Mouse (Mus musculus): ENCODE data around the gene Tmbim4.
"Not testable (repeated sequence)": the region's sequence is repeated elsewhere in the genome, so short reads cannot be mapped to it uniquely, and the experiment has no call there.

Gene Tmbim4

GRCm38 (mm10) chr10:120197061-120197835 lies 4.1 kb upstream of the Tmbim4 start:
- DNase-seq (ENCODE audit: low spot score in 2 of 2) = peak; percentile 6 to 12

- peak; percentile 66 to 72 for DNase-seq (ENCODE audit: low spot score in 2 of 2)
Measured at GRCm38 (mm10) chr10:120201961-120202402, 592 bp downstream of the Tmbim4 start, which contains the start of gene Irak3. TSS of gene Irak3 (minus strand) at chr10:120202130.

DNA sequence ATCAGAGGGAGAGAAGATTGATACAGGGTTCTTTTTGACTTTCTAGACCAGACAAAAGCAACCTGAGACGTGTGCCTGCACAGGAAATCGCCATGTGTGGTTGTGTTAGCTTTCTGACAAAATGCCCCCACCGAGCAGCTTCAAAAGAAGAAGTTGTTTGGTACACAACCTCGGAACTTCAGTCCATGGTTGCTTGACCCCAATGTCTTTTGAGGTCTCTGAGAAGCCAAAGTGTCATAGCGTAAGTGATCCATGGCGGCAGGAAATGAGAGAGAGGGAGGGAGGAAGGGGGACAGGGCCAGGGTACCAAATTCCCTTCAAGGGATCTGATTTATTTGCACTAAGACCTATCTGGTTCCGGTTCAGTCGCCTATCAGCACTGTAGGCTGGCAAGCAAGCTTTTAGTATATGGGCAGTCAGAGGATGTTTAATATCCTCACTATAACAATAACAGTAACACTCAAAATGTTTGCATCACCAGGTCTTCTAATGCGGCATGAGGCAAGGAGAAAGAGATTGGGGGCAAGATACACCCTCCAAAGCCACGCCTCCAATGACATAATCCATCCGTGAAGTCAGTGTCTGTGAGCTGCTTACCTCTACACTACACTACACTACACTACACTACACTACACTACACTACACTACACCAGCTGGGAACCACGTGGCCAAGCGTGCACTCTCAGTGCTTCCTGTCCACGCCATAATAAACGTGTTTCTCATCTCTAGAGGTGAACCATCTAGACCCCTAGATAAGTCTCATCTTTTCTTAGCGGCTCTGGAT lies 1.3 kb downstream of the Tmbim4 start:
- DNase-seq (ENCODE audit: low spot score in 2 of 2) = no peak

DNA sequence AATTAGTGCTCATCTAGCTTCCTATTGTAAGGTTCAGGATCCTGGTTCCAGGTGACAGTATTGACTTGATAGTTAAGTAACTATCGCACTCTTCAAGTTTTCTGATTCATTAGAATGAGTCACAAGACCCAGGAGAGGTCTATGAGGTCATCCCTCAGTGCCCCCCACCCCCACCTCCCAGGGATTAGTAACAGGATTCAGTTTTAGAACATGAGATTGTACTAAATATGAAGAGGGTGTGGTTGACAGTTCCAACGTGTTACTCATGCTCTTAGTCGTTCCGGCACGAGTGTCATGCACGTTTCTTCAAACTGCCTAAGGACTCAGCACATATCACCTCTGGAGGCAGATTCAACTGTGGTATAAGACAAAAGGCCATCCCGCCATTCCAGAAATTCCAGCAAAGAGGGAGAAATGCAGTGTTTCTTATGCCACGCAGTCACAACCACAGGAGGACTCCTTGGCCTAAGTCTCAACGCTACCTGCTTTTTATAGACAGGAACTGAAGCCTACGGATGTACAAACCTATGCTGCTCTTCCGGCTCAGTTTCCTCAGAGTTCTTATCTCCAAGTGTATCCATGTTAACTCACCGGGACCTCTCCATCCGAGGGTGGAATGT lies 3.3 kb downstream of the Tmbim4 start:
- no peak for DNase-seq (ENCODE audit: low spot score in 2 of 2)

GRCm38 (mm10) chr10:120208015-120208414 lies 6.6 kb downstream of the Tmbim4 start:
- no peak for DNase-seq (ENCODE audit: low spot score in 2 of 2)

DNA sequence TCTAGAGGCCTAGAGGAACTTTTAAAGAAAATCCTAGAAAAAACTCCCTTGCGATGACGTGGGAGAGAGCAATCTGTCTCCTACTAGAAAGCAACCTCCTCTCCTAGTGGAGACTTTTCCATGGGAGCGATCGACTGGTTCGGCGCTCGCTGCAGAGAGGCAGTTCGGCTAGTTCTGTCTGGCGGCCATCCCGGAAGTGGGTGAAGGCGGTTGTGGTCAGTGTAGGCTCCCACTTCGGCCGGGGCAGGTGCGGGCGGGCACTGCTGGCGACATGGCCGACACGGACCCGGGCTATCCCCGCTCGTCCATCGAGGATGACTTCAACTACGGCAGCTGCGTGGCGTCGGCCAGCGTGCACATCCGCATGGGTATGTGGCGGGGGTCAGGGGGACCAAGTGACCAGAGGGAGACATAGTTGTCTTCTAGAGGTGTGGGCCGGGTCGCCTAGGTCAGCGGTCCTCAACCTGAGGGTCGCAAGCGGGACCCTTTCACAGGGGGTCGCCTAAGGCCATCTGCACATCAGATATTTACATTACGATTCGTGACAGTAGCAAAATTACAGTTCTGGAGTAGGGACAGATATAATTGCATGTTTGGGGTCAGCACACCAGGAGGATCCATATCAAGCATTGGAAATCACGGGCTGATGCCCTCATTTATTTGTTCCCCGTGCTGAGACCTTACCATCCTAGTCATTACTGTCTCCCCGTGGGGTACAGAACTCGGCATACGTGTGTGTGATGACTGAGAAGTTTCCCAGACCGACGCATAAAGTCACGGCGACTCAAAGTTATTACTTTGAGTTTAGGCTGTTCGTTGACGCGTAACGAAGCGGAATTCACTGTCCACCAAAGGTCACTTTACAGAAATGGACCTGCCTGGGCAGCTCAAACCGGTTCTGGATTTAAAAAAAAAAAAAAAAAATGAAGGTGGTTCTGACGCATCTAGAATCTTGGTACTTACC lies 7.5 kb downstream of the Tmbim4 start:
- peak; percentile 91 to 92 for DNase-seq (ENCODE audit: low spot score in 2 of 2)

GRCm38 (mm10) chr10:120209539-120209925 lies 8.1 kb downstream of the Tmbim4 start:
- no peak for DNase-seq (ENCODE audit: low spot score in 2 of 2)

DNA sequence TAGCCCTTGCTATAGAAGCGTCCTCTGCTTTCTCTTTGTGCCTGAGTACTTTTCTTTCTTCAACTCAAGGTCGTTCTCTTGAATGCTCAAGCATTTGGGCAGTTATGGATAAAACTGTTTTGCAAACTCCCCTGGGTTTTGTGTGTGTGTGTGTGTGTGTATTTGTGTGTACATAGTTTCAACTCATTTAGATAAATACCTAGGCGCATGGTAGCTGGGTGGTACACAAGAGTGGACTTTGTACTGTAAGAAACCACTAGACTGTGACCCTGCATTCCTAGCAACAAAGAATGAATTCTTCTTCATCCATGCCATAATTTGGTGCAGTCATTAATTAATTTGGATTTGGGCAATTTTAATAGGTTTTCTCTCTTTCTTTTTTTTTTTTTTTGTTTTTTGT lies 8.7 kb downstream of the Tmbim4 start:
- DNase-seq (ENCODE audit: low spot score in 2 of 2) = no peak

DNA sequence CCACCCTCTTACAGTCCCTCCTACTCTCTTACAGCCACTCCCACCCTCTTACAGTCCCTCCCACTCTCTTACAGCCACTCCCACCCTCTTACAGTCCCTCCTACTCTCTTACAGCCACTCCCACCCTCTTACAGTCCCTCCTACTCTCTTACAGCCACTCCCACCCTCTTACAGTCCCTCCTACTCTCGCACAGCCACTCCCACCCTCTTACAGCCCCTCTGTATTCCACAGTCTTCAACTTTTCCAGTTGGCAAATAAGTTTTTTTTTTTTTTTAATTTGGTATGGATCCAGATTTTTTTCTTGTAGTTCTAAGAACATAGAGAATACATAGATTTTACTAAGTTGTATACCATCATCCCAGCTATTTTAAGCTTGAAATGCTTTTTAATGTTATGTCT lies 15.7 kb downstream of the Tmbim4 start:
- DNase-seq (ENCODE audit: low spot score in 2 of 2) = not testable (repeated sequence)

DNA sequence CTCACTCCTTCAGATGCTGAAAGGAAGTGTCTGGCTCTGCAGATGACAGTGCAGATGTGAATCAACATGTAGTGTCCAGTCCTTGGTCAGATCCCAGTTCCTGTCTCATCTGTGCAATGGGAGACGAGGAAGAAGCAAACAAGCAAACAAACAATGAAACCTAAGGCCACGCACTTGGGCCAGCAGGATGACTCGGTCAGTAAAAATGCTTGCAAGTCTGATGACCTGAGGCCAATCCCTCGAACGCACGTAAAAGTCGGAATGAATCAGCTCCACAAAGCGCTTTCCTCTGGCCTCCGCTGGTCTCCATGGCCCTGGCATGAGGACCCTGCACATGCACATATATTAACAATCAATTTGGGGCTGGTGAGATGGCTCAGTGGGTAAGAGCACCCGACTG lies 17.6 kb downstream of the Tmbim4 start:
- no peak for DNase-seq (ENCODE audit: low spot score in 2 of 2)

DNA sequence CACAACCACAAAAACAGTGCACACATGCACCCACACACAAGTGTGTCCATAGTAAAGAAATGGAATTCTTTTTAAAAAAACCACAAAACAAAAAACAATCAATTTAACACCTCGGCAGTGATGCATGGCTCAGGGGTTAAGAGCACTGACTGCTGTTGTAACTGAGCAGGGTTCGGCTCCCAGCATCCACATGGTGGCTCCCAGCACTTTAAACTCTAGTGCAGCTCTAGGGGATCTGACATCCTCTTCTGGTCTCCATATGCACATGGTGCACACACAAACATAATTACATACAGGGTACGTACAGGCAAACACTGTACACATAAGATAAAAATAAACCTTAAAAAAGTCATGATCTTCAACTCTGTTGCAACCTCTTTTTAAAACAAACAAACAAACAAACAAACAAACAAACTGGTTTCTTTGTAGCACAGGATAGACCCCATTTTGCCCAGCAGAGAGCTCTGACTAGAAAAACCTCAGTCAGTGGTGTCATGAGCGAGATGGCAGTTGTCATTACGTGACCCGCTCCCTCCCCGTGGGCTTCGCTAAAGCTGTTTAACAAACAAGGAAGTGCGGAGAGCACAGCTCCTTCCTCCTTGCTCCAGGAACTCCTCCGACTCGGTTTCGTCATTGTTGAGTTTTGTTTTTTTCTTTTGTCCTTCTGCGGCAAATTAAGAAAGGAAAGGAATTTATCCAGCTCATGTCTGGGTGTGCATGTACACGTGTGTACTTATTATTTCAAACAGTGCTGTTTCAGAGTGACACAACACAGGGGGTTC lies 18.4 kb downstream of the Tmbim4 start:
- no peak for DNase-seq (ENCODE audit: low spot score in 2 of 2)

GRCm38 (mm10) chr10:120220776-120221175 lies 19.4 kb downstream of the Tmbim4 start:
- no peak for DNase-seq (ENCODE audit: low spot score in 2 of 2)

DNA sequence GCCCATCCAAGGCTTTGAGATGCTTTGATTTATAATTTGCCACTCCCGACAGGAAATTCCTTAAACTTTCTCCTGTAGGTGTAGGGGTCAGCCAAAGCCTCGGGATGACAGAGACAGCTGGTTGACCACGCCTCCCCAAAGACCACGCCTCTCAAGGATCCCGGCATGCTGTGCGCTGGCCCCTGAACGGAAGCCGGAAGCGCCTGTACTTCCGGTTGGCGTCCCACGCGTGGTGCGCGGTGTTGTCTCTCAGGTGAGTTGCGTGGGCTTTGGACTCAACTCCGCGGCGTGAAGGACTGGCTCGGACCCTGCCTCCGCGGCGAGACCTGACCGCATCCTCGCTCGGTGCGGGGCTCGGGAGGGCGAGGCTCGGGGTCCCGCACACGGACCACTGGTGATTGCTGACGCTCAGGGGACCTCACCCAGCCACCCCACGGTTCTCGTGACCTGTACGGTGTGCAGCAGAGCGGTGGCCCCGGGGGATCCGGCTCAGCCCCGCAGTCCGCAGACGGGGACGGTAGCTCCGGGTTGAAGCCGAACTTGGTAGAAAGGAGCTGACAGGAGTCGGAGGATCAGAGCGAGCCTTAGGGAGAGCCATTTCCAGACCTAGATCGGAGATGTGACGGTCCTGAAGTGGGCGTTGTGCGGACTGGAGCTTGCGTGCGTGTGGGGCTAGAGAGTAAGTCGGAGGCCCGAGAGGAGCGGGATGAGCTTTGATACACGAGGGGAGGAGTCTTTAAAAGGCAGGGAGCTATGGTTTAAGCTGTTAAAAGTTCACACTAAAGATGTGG lies 25.7 kb downstream of the Tmbim4 start, which contains the start of gene Llph:
Llph (plus strand) TSS at position 200 of the 791 bp plus-strand sequence.
- peak; percentile 83 for DNase-seq (ENCODE audit: low spot score in 2 of 2)

GRCm38 (mm10) chr10:120231718-120232117 lies 30.3 kb downstream of the Tmbim4 start:
- peak in 1 of 2 experiments; percentile 23 for DNase-seq (ENCODE audit: low spot score in 2 of 2)

DNA sequence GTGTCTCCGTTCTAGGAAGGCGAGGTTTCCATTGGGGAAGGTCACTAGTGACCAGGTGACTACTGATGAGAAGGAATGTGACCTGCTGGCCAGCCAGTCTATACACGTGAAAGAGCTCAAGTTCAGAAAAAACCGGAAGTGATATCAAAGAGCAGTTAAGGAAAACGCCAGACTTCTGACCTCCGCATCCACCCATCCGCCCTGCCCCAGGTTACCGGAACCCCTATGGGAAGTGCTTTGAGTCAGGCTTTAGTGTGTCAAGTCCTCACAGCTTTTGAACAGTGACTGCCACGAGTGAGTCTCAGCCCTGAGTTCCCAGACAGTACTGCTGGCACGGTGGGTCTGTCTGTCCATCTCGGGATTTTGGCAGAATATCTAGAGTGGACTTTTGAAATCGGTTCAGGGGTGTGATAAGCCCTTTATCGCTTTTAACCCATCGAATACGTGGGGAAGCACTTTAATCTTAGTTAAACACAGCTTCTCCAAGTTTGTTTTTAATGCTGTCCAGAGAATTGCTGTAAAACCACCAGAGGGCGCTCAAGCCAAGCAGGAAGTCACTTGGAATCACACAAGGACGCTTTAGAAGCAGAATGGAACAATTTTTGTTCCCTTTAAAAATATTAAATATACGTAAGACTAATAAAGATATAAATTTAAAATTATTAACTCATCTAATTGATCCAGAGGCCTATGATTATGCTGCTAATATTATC lies 32.4 kb downstream of the Tmbim4 start:
- peak; percentile 39 to 53 for DNase-seq (ENCODE audit: low spot score in 2 of 2)

- no peak for DNase-seq (ENCODE audit: low spot score in 2 of 2)
Measured at GRCm38 (mm10) chr10:120236855-120237254, 35.5 kb downstream of the Tmbim4 start.

DNA sequence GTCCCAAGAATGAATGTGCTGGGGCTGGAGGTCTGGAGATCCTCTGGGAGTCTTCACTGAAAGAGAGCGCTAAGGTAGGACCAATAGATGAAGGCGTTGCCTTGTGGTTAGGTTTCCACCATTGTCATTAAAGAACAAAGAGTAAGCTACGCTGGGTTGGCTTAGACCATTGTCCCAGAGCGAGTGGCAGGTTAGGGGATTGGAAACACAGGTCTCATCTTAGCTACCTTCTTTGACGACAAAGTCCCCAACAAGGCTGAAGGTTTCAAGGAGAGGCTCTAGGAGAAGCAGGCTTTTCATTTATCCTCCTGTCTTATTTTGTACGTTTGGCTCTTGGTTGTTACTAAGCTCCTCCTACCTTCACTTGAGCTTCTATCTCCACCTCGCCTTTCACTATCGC lies 36.9 kb downstream of the Tmbim4 start:
- DNase-seq (ENCODE audit: low spot score in 2 of 2) = no peak

GRCm38 (mm10) chr10:120239476-120239875 lies 38.1 kb downstream of the Tmbim4 start:
- no peak for DNase-seq (ENCODE audit: low spot score in 2 of 2)

DNA sequence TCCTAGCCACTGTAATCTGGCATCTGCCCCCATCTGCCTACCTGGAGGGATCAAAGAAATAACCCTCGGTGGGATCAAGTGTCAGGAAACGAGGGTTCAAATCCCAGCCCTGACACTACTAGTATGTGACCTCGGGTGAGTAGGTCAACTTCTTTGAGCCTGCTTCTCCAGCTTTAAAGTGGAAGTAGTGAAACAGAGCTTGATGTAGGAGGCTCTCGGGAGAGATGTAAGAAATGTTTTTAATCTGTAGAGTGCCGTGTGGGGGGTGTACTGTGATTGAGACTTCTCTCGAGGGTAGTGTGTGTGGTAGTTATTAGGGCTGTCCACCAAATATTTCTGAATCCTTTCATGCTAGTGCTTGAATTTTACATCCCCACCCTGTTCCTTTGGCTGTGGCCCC lies 41.0 kb downstream of the Tmbim4 start:
- DNase-seq (ENCODE audit: low spot score in 2 of 2) = no peak
